Mouse (Mus musculus) embryo, embryonic 10 days (tissue): ENCODE measurements at regions not wholly inside any gene's neighbourhood (a gene's known extent, or its start where the extent isn't known, plus 50 kb on each side); places are given as distances from the start of the nearest gene placed in this dataset.
"Not testable (repeated sequence)": the region's sequence is repeated elsewhere in the genome, so short reads cannot be mapped to it uniquely, and the experiment has no call there.

Experiments used
- DNase-seq: peaks from one replicate; pipeline ENCODE4 v3.0.0-alpha.2; 2015; ENCODE audit warnings: low spot score

- peak; percentile 88 for DNase-seq
Measured at GRCm38 (mm10) chr5:68252671-68253070, 221.0 kb downstream of the Grxcr1 start.

DNA sequence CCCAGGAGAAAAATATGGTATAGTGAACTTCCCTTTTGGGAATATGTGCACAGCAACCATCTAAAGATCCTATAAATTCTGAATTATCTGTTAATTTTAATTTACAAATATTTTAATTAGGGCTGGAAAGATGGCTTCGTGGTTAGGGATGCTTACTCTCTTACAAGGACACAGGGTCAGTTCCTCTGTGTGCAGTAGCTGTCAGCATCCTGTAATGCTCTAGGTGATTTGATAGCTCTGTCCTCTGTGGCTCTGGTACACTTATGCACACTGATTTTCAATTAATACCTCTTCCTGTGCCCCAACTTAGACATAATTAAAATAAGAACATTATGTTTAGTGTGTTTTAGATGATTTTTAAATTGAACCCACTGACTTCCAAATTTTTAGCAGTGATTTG lies 221.8 kb downstream of the Grxcr1 start:
- no peak for DNase-seq

- DNase-seq = no peak
Measured at GRCm38 (mm10) chr5:68254111-68254510, 222.5 kb downstream of the Grxcr1 start.

- DNase-seq = no peak
Measured at GRCm38 (mm10) chr5:68264206-68264605, 232.6 kb downstream of the Grxcr1 start.

DNA sequence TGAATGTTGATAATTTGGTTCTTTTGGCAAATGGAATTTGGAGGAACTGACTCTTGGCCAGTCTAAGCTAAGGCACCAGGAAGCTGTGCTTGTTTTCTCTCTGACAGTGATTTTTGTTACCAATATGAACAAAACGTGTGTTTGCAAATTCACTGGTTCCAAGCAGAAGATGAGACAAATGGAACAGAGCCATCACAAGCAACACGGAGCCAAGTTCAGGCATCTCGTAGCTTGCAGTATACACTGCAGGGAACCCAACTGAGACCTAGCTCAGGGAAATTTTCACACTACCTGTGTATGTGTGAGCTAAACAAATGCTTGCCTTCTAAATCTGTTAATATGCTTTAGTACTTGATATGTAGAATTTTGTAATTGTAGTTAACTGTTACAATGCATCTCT lies 242.6 kb downstream of the Grxcr1 start:
- no peak for DNase-seq

- no peak for DNase-seq
Measured at GRCm38 (mm10) chr5:68275558-68276263, 244.1 kb downstream of the Grxcr1 start.

DNA sequence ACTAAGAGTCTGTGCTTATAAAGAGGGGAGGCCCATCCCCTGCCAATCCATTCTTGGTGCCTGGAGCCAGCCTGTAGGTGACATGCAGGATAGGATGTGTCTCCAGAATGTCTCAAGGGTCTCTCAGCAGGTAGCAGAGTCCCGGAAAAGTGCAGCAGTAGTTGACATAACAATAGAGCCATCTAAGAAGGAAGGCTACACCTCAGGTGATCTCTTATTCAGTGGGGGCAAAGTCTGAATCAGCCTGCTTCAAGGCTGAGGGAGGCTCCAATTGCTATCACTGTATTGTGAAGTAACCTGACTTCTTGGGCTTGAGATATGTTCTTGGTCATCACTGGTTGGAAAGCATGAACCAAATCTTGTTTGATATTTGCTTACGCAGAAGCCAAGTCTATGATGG lies 264.1 kb downstream of the Grxcr1 start:
- not testable (repeated sequence) for DNase-seq

DNA sequence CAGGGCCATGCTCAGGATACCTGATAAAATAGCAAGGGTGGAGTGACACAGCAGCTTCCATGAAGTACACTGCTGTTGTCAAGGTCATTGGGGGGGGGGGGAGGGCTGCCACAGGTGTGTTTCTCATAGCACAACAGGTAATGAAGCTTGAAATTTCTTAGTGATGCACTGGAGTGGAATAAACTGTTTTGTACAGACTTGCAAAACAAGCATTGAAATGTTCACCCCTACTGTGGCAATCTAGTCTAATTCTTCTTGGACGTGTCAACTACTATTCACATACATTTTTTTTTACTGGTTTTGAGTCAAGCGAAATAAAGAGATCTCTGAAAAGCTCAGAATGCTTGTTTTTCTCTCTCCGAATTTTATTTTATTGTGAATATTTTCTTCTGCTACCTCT lies 281.6 kb downstream of the Grxcr1 start:
- no peak for DNase-seq

- DNase-seq = no peak
Measured at GRCm38 (mm10) chr5:68318979-68319378, 287.3 kb downstream of the Grxcr1 start.

DNA sequence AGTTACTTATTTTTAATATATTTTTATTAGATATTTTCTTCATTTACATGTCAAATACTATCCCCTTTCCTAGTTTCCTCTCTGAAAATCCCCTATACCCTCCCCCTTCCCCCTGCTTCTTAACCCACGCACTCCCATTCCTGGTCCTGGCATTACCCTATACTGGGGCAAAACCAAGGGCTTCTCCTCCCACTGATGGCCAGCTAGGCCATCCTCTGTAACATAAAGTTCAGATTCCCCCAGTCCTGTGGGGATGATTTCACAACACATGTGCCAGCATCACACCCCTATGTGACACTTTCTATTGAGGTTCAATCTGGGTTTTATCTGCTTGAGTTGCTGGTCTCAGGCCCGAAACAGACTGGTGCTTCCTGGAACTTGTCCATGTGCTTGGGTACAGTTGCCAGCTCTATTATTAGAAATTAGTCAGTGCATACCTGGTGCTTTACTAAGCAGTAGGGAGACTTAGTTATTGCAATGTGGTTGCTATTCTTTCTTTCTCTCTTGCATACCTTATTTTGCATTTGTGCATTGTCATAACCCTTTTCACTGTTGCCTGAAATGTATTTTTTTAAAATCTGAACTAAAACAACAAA lies 295.5 kb downstream of the Grxcr1 start:
- no peak for DNase-seq

- DNase-seq = no peak
Measured at GRCm38 (mm10) chr5:68329311-68329710, 297.7 kb downstream of the Grxcr1 start.

DNA sequence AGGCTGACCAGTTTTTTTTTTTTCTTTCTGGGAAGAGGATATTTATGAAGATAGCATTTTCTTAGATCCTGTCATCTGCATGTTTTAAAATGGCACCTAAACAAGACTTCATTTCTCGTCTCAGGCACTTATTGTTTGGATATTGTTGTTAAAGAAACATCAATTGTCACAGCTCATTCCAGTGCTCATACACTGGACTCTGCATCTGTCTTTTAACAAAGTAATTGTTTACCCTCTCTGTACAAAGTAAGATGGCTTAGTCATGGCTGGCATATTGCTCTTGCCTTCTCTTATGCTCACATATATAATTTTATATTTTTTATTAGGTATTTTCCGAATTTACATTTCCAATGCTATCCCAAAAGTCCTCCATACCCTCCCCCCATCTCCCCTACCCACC lies 298.2 kb downstream of the Grxcr1 start:
- DNase-seq = no peak

DNA sequence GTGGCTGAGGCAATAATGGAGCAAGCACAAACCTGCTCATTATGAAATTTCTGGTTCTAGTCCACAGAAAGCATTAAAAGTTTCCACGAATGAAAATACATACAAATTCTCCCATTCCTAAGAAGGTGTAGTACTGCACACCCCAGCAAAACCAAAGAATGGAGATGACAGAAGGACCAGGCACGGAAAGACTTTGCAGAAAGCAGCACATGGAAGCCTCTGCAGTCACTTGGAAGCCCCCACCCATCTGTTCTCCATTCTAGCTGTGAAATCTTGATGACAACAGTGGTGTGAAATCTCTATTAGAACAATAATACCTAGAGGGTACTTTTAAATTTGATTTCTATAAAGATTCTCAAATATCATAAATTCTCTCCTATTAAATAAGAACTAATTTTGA lies 319.3 kb downstream of the Grxcr1 start:
- no peak for DNase-seq

- DNase-seq = peak; percentile 19
Measured at GRCm38 (mm10) chr5:68351793-68352192, 320.2 kb downstream of the Grxcr1 start.

- peak; percentile 4 for DNase-seq
Measured at GRCm38 (mm10) chr5:68353211-68353610, 321.6 kb downstream of the Grxcr1 start.

GRCm38 (mm10) chr5:68353816-68354215 lies 322.2 kb downstream of the Grxcr1 start:
- not testable (repeated sequence) for DNase-seq

DNA sequence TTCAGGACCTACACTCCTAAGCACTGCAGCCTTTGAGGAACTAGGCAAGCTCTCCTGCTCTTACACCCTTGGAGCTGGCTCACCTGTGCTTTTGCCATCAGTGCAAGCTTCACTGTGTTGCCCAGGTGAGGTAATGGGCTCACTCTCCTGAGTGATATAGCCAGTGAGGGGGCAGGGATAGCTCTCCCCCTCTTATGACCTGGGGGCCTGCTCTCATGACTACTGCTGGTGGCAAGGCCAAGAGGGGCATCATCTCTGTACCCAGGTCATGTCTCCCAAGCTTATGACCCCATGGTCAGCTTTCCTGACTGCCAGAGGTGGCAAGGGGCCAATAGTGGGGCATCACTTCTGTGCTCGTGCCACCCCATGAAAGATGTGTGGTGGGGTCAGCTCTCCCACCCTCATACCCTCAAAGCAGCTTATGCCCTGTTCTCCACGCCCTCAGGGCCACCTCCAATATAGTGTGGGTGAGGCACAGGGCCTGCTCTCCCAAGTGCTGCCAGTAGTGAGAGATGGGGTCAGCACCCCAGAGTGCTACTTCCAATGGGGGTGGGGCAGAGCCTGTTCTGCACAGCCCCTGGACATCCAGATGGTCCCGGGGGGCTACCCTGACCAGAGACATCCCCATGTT lies 330.1 kb downstream of the Grxcr1 start:
- no peak for DNase-seq

- DNase-seq = no peak
Measured at GRCm38 (mm10) chr5:68373082-68373481, 341.4 kb downstream of the Grxcr1 start.
